Mouse (Mus musculus) embryonic fibroblast, embryonic 13.5 days (primary cell): ENCODE data around the gene Kctd18.

Experiments used
- CTCF ChIP-seq: IDR thresholded peaks from 2 replicates; pipeline ENCODE4 v1.5.1; 2011; ENCODE audit warnings: mild to moderate bottlenecking, control low read depth, low read length, moderate library complexity, borderline replicate concordance; ENCODE audit not compliant: insufficient read depth
- POLR2A ChIP-seq: IDR thresholded peaks from 2 replicates; pipeline ENCODE4 v1.6.1; 2011; ENCODE audit warnings: low read depth, mild to moderate bottlenecking, control low read depth, low read length, moderate library complexity

DNA sequence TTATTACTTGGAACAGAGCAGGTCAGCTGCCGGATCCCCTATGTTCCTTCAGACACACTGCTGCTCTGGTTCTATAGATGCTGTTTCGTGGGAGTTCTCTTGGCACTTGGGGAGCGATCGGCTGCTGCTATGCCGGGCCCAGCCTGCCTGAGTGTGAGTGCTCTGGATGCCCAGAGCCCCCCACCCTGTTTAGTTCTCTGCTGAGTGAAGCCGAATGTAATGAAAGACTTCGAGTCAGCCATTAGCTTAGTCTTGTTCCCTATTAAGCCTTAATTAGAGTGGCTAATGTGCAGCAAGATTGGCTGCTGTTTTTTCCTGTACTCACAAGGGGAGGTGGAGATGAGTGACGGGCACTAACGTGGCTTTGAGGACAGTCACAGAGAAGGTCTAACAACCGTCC is 78.1 kb downstream of the Kctd18 start:
- TF ChIP-seq CTCF (no peak), POLR2A (no peak)
